Mouse (Mus musculus): Measurements from ENCODE around the gene Kcng3. TPM values are rescaled to one million over a fixed set of nuclear protein-coding genes. Genes with fewer than 3 reads are reported as not detected.

Gene Kcng3
- total and polyA plus RNA-seq, 2 experiments from 2014 or later, result 0.09 to 2.3 TPM

DNA sequence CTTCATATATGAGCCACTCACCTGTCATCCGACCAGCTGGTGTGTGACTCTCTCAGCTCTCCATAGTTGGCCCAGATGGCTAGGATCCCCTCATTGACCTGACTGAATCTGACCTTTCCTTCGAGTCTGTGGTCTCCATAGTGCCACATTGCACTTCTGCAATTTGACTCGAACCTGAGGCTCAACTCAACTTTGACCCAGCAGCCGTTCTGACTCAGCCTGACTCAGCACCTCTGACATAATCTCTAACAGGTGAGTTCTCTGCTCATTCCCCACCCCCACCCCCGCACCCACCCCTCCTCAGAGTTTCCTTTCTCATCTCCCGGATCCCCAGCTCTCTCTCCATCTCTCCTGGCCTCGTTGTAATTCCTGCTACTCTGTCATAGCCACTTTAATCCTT is 4.7 kb upstream of the Kcng3 start:
- Histone ChIP-seq H3K36me3 (ENCODE audit: insufficient read depth, low read length) (no peaks in the 10 kb centered on the region), H3K27ac (ENCODE audit: low read depth, low read length) (no peak overlapping the region), H3K9ac (replicated peaks; ENCODE audit: low read length, poor library complexity, severe bottlenecking) (no peak overlapping the region), H3K4me3 (ENCODE audit: low read depth, low read length) (no peak overlapping the region), H3K4me2 (ENCODE audit: low read depth, low read length, poor library complexity, severe bottlenecking) (no peak overlapping the region), H3K9me3 (ENCODE audit: low read length) (no peaks in the 10 kb centered on the region), H3K27me3 (ENCODE audit: insufficient read depth, low read length) (peaks cover 5% of the 10 kb centered on the region), H3K4me1 (ENCODE audit: insufficient read depth, low read length) (no peaks in the 10 kb centered on the region; the same call in 1 of the 2 replicates)
- 84% methylated on average over 7 of the region's 7 CpGs for WGBS
- no peak for ATAC-seq (ENCODE audit: low FRiP score)
- no peak for TF ChIP-seq CTCF (IDR thresholded peaks at IDR 0.05)
- no peak for DNase-seq (ENCODE audit: low spot score)

- peak; percentile 78 for TF ChIP-seq CTCF (IDR thresholded peaks at IDR 0.05)
- under 1% methylated on average over 24 of the region's 24 CpGs for WGBS
- DNase-seq (ENCODE audit: low spot score) (peak; percentile 83), ATAC-seq (ENCODE audit: low FRiP score) (0 out of 2 replicates have a peak, but pooled peaks have one; percentile 15)
- Histone ChIP-seq H3K9me3 (ENCODE audit: low read length) (no peaks in the 10 kb centered on the region), H3K9ac (replicated peaks; ENCODE audit: low read length, poor library complexity, severe bottlenecking) (peak overlapping the region; percentile 51; the same call in 1 of the 2 replicates), H3K36me3 (ENCODE audit: insufficient read depth, low read length) (no peaks in the 10 kb centered on the region), H3K27me3 (ENCODE audit: insufficient read depth, low read length) (peaks cover 32% of the 10 kb centered on the region), H3K27ac (ENCODE audit: low read depth, low read length) (no peak overlapping the region), H3K4me3 (ENCODE audit: low read depth, low read length) (peak overlapping the region; percentile 56), H3K4me2 (ENCODE audit: low read depth, low read length, poor library complexity, severe bottlenecking) (peak overlapping the region; percentile 81), H3K4me1 (ENCODE audit: insufficient read depth, low read length) (no peaks in the 10 kb centered on the region; the same call in 1 of the 2 replicates)
Measured at GRCm38 (mm10) chr17:83632653-83633570, 1.2 kb upstream of the Kcng3 start.

DNA sequence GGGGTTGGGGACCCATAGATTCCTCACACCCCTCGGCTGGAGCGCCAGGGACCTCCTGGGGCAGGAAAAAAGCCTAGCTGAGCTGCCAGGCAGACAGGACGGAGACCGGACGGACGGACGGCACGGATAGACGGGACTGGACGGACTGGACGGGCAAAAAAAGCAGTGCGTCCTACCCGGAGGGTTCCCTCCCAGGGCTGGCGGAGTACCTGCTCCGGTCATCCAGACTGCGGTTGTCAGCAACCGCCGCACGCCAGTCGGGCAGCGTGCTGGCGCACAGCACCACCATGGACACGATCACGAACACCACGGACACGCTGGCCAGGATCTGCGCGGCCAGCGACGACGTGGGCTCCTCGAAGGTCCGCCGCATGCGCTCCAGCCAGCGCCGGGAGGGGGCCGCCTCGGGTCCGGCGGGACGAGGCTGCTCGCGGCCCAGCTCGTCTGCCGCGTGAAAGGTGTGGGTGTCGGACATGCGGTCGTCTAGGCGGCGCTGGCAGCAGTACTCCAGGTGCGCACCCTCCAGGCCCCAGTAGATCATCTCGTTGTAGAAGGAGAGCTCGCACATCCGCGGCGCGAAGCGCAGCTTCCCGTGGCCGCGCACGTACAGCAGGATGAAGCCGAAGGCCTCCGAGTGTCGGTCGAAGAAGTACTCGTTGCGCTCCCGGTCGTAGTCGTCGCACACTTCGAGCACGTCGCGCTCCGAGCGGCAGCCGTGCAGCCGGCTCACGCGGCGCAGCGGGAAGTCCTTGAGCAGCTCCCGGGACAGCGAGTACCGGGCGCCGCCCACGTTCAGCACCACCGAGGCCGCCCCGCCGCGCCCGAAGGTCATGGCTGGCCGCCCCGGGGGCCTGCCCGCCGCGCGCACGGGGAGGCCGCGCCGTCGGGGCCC is 662 bp downstream of the Kcng3 start:
- peak; percentile 33; the same call in 1 of the 2 replicates for ATAC-seq (ENCODE audit: low FRiP score)
- H3K9ac ChIP-seq (replicated peaks; ENCODE audit: low read length, poor library complexity, severe bottlenecking), result peak overlapping the region; percentile 51
- H3K4me3 ChIP-seq (ENCODE audit: low read depth, low read length), result peak overlapping the region; percentile 56
- peaks cover 32% of the 10 kb centered on the region for H3K27me3 ChIP-seq (ENCODE audit: insufficient read depth, low read length)
- H3K36me3 ChIP-seq (ENCODE audit: insufficient read depth, low read length), result no peaks in the 10 kb centered on the region
- H3K4me1 ChIP-seq (ENCODE audit: insufficient read depth, low read length), result no peaks in the 10 kb centered on the region; the same call in 1 of the 2 replicates
- peak overlapping the region; percentile 81 for H3K4me2 ChIP-seq (ENCODE audit: low read depth, low read length, poor library complexity, severe bottlenecking)
- no peak for DNase-seq (ENCODE audit: low spot score)
- no peaks in the 10 kb centered on the region for H3K9me3 ChIP-seq (ENCODE audit: low read length)
- H3K27ac ChIP-seq (ENCODE audit: low read depth, low read length), result no peak overlapping the region
- 4% methylated on average over 103 of the region's 109 CpGs for WGBS
- no peak for TF ChIP-seq CTCF (IDR thresholded peaks at IDR 0.05)

- TF ChIP-seq CTCF (IDR thresholded peaks at IDR 0.05), result no peak
- Histone ChIP-seq H3K4me2 (ENCODE audit: low read depth, low read length, poor library complexity, severe bottlenecking) (peak overlapping the region; percentile 20; the same call in 1 of the 2 replicates), H3K4me1 (ENCODE audit: insufficient read depth, low read length) (no peaks in the 10 kb centered on the region), H3K27me3 (ENCODE audit: insufficient read depth, low read length) (no peaks in the 10 kb centered on the region), H3K36me3 (ENCODE audit: insufficient read depth, low read length) (no peaks in the 10 kb centered on the region), H3K4me3 (ENCODE audit: low read depth, low read length) (no peak overlapping the region), H3K27ac (ENCODE audit: low read depth, low read length) (no peak overlapping the region), H3K9me3 (ENCODE audit: low read length) (no peaks in the 10 kb centered on the region), H3K9ac (replicated peaks; ENCODE audit: low read length, poor library complexity, severe bottlenecking) (no peak overlapping the region)
- DNase-seq (ENCODE audit: low spot score) (no peak), ATAC-seq (ENCODE audit: low FRiP score) (no peak)
- WGBS, result 45% methylated on average over 11 of the region's 11 CpGs
Measured at GRCm38 (mm10) chr17:83613907-83614306, 17.8 kb downstream of the Kcng3 start.

DNA sequence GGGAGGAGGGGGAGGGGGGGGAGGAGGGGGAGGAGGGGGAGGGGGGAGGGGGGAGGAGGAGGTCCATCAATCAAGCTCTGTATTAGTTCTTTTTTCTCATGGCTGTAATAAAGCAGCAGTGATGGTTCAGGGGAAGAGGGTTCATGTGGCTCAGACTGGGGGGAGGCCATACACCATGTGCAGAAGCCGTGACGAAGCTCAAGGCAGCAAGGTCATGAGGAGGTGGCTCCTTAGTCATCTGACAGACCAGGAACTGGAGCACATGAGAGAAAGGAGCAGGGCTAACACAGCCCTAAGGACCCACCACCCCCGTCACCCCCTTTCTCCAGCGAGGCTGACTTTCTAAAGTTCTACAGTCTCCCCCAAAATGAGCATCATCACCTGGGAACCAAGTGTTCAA is 22.2 kb downstream of the Kcng3 start:
- TF ChIP-seq CTCF (IDR thresholded peaks at IDR 0.05), result no peak
- Histone ChIP-seq H3K4me2 (ENCODE audit: low read depth, low read length, poor library complexity, severe bottlenecking) (no peak overlapping the region), H3K9me3 (ENCODE audit: low read length) (no peaks in the 10 kb centered on the region), H3K27me3 (ENCODE audit: insufficient read depth, low read length) (no peaks in the 10 kb centered on the region), H3K27ac (ENCODE audit: low read depth, low read length) (no peak overlapping the region), H3K9ac (replicated peaks; ENCODE audit: low read length, poor library complexity, severe bottlenecking) (no peak overlapping the region), H3K4me3 (ENCODE audit: low read depth, low read length) (no peak overlapping the region), H3K36me3 (ENCODE audit: insufficient read depth, low read length) (no peaks in the 10 kb centered on the region), H3K4me1 (ENCODE audit: insufficient read depth, low read length) (no peaks in the 10 kb centered on the region)
- WGBS, result 70% methylated on average over 4 of the region's 4 CpGs
- ATAC-seq (ENCODE audit: low FRiP score), result no peak
- no peak for DNase-seq (ENCODE audit: low spot score)

Data from midbrain, postnatal 0 days (tissue).